Mouse (Mus musculus) brain, embryonic 14.5 days (tissue): ENCODE measurements at regions not wholly inside any gene's neighbourhood (a gene's known extent, or its start where the extent isn't known, plus 50 kb on each side); places are given as distances from the start of the nearest gene placed in this dataset.

Experiments
- CTCF ChIP-seq: fragments of 200-500 bp; IDR thresholded peaks from 2 replicates; pipeline ENCODE4 v1.5.1; 2012; ENCODE audit warnings: inconsistent platforms, mild to moderate bottlenecking, moderate library complexity, borderline replicate concordance; ENCODE audit not compliant: insufficient read depth, insufficient read length; ENCODE audit errors: extremely low read depth
- POLR2A ChIP-seq: fragments of 200-500 bp; IDR thresholded peaks from 2 replicates; pipeline ENCODE4 v1.6.1; 2012; ENCODE audit warnings: mild to moderate bottlenecking, inconsistent platforms, borderline replicate concordance; ENCODE audit not compliant: poor library complexity, insufficient read depth, insufficient read length, severe bottlenecking; ENCODE audit errors: extremely low read depth

- no peak for TF ChIP-seq CTCF
- TF ChIP-seq POLR2A = no peak
Observed at GRCm38 (mm10) chr14:98866880-98867279, 127.2 kb downstream of the Rpl36a-ps1 start.
